Comparison of ENCODE assay signal across 8 mouse cellular contexts in genomic region chr11:120572752-120573584, GRCm38 (mm10). TPM values are rescaled to one million over a fixed set of nuclear protein-coding genes. Genes with fewer than 3 reads are reported as not detected.
A peak's percentile ranks its signal among the peaks of the same experiment; 100 is the strongest.
DNase-seq lines count a peak whose midpoint lies in the region; ATAC-seq and TF ChIP-seq lines count a peak whose summit lies in the region.

Gene P4hb, minus strand, starts transcription at chr11:120573253.

- peaks cover 54% of the 10 kb centered on the region for H3K4me1 ChIP-seq in E14TG2a.4 (replicated peaks; ENCODE audit: low read depth, low read length)
- peaks cover 26% of the 10 kb centered on the region for H3K4me1 ChIP-seq in forebrain, embryonic 12.5 days
- H3K4me1 ChIP-seq in heart, postnatal 0 days (ENCODE audit: control insufficient read depth, insufficient read depth), result peaks cover 26% of the 10 kb centered on the region
- H3K4me1 ChIP-seq in liver, embryonic 16.5 days (ENCODE audit: control insufficient read depth, low read depth, low read length), result peaks cover 32% of the 10 kb centered on the region
- H3K4me1 ChIP-seq in neural tube, embryonic 13.5 days (replicated peaks), result peaks cover 30% of the 10 kb centered on the region
- H3K4me1 ChIP-seq in testis, adult 2 months (ENCODE audit: control insufficient read depth, insufficient read depth, low read length), result peaks cover 12% of the 10 kb centered on the region

- under 1% methylated on average over 94 of the region's 94 CpGs for WGBS in forebrain, embryonic 12.5 days
- under 1% methylated on average over 93 of the region's 94 CpGs for WGBS in heart, postnatal 0 days
- under 1% methylated on average over 94 of the region's 94 CpGs for WGBS in liver, embryonic 16.5 days (ENCODE audit: insufficient replicate concordance)
- WGBS in neural tube, embryonic 13.5 days, result under 1% methylated on average over 94 of the region's 94 CpGs

- H3K4me3 ChIP-seq in E14TG2a.4 (replicated peaks; ENCODE audit: low read length), result peak within 1 kb of the TSS; percentile 99
- peak within 1 kb of the TSS; percentile 97 for H3K4me3 ChIP-seq in forebrain, embryonic 12.5 days (replicated peaks)
- H3K4me3 ChIP-seq in heart, postnatal 0 days (ENCODE audit: low read depth, low read length), result peak within 1 kb of the TSS; percentile 82
- H3K4me3 ChIP-seq in liver, embryonic 16.5 days (ENCODE audit: low read depth, low read length), result peak within 1 kb of the TSS; percentile 97
- H3K4me3 ChIP-seq in neural tube, embryonic 13.5 days, result peak within 1 kb of the TSS; percentile 89
- H3K4me3 ChIP-seq in testis, adult 2 months (ENCODE audit: control insufficient read depth, low read depth, low read length), result peak within 1 kb of the TSS; percentile 96

- peaks cover 60% of the 10 kb centered on the region for H3K36me3 ChIP-seq in E14TG2a.4 (ENCODE audit: insufficient read depth, low read length)
- peaks cover 44% of the 10 kb centered on the region for H3K36me3 ChIP-seq in forebrain, embryonic 12.5 days (replicated peaks)
- peaks cover 37% of the 10 kb centered on the region for H3K36me3 ChIP-seq in heart, postnatal 0 days (replicated peaks; ENCODE audit: control insufficient read depth, insufficient read depth, low read length)
- H3K36me3 ChIP-seq in liver, embryonic 16.5 days (ENCODE audit: control insufficient read depth, insufficient read depth), result peaks cover 24% of the 10 kb centered on the region
- peaks cover 46% of the 10 kb centered on the region for H3K36me3 ChIP-seq in neural tube, embryonic 13.5 days
- no peaks in the 10 kb centered on the region for H3K36me3 ChIP-seq in testis, adult 2 months (ENCODE audit: control insufficient read depth, insufficient read depth, low read length)

- H3K27ac ChIP-seq in forebrain, embryonic 12.5 days, result peak within 1 kb of the TSS; percentile 92
- peak within 1 kb of the TSS; percentile 97 for H3K27ac ChIP-seq in heart, postnatal 0 days (ENCODE audit: low read depth)
- H3K27ac ChIP-seq in liver, embryonic 16.5 days (ENCODE audit: low read length), result peak within 1 kb of the TSS; percentile 93
- H3K27ac ChIP-seq in neural tube, embryonic 13.5 days (replicated peaks), result peak within 1 kb of the TSS; percentile 90
- peak within 1 kb of the TSS; percentile 93 for H3K27ac ChIP-seq in testis, adult 2 months (ENCODE audit: control insufficient read depth, insufficient read depth, low read depth, low read length)

- peak; percentile 97 for ATAC-seq in forebrain, embryonic 12.5 days (ENCODE audit: low FRiP score)
- ATAC-seq in heart, postnatal 0 days (ENCODE audit: insufficient read depth, low read depth), result peak; percentile 94
- peak; percentile 91 for ATAC-seq in liver, embryonic 16.5 days (ENCODE audit: low read depth)
- ATAC-seq in neural tube, embryonic 13.5 days (ENCODE audit: low read depth), result peak; percentile 98

- DNase-seq in c-Kit-positive CD71-positive TER-119-positive erythroid progenitor cells, embryonic 14.5 days (ENCODE audit: low spot score), result peak; percentile 98
- peak; percentile 100 for DNase-seq in heart, postnatal 0 days (ENCODE audit: low spot score)
- peak; percentile 100 for DNase-seq in kidney, postnatal 4 days

- peak; percentile 97 for TF ChIP-seq POLR2A in testis, adult 2 months (IDR thresholded peaks at IDR 0.05; ENCODE audit: control insufficient read depth, low read depth, low read length)

- H3K9ac ChIP-seq in forebrain, embryonic 12.5 days, result peak within 1 kb of the TSS; percentile 97
- peak within 1 kb of the TSS; percentile 90 for H3K9ac ChIP-seq in heart, postnatal 0 days (replicated peaks; ENCODE audit: low read depth, low read length)
- peak within 1 kb of the TSS; percentile 95 for H3K9ac ChIP-seq in liver, embryonic 16.5 days (ENCODE audit: low read depth, low read length)
- H3K9ac ChIP-seq in neural tube, embryonic 13.5 days, result peak within 1 kb of the TSS; percentile 96

- peak; percentile 82 for TF ChIP-seq EP300 in heart, postnatal 0 days (IDR thresholded peaks at IDR 0.05; ENCODE audit: low read depth)

- peak within 1 kb of the TSS; percentile 92 for H3K4me2 ChIP-seq in forebrain, embryonic 12.5 days
- peak within 1 kb of the TSS; percentile 67 for H3K4me2 ChIP-seq in heart, postnatal 0 days (ENCODE audit: low read depth, low read length)
- peak within 1 kb of the TSS; percentile 96 for H3K4me2 ChIP-seq in liver, embryonic 16.5 days (ENCODE audit: low read depth, low read length)
- peak within 1 kb of the TSS; percentile 90 for H3K4me2 ChIP-seq in neural tube, embryonic 13.5 days

- TF ChIP-seq CTCF in E14TG2a.4 (conservative IDR thresholded peaks at IDR 0.05; ENCODE audit: low read length), result no peak
- TF ChIP-seq CTCF in heart, postnatal 0 days (IDR thresholded peaks at IDR 0.05; ENCODE audit: low read depth), result no peak
- no peak for TF ChIP-seq CTCF in testis, adult 2 months (IDR thresholded peaks at IDR 0.05; ENCODE audit: control insufficient read depth, insufficient read depth, insufficient replicate concordance, low read depth, low read length)

- H3K9me3 ChIP-seq in E14TG2a.4 (ENCODE audit: low read length), result no peaks in the 10 kb centered on the region
- H3K9me3 ChIP-seq in forebrain, embryonic 12.5 days, result no peaks in the 10 kb centered on the region
- H3K9me3 ChIP-seq in heart, postnatal 0 days (replicated peaks; ENCODE audit: control insufficient read depth, low read length), result no peaks in the 10 kb centered on the region
- no peaks in the 10 kb centered on the region for H3K9me3 ChIP-seq in liver, embryonic 16.5 days (replicated peaks; ENCODE audit: control insufficient read depth, low read length)
- no peaks in the 10 kb centered on the region for H3K9me3 ChIP-seq in neural tube, embryonic 13.5 days

- no peaks in the 10 kb centered on the region for H3K27me3 ChIP-seq in E14TG2a.4 (ENCODE audit: insufficient read depth, low read length)
- no peaks in the 10 kb centered on the region for H3K27me3 ChIP-seq in forebrain, embryonic 12.5 days
- H3K27me3 ChIP-seq in heart, postnatal 0 days (ENCODE audit: control insufficient read depth, insufficient read depth, low read length), result no peaks in the 10 kb centered on the region
- H3K27me3 ChIP-seq in liver, embryonic 16.5 days (ENCODE audit: control insufficient read depth, insufficient read depth, low read depth, low read length), result no peaks in the 10 kb centered on the region
- no peaks in the 10 kb centered on the region for H3K27me3 ChIP-seq in neural tube, embryonic 13.5 days
- H3K27me3 ChIP-seq in testis, adult 2 months (ENCODE audit: control insufficient read depth, insufficient read depth, low read length), result no peaks in the 10 kb centered on the region

RNA-seq across cellular contexts. Expression of gene P4hb, which starts in this region (rescaled TPM):
- polyA plus RNA-seq in forebrain, embryonic 12.5 days (2016; fragmentation: Nextera tagmentation; extraction: Ambion mirVana), result 334 and 362 TPM in 2 replicates
- total RNA-seq in heart, postnatal 0 days (2014; rRNA removed; ENCODE audit: low replicate concordance), result 232 and 241 TPM in 2 replicates
- polyA plus RNA-seq in heart, postnatal 0 days (2015; fragmentation: Nextera tagmentation; extraction: Ambion mirVana), result 261 and 268 TPM in 2 replicates
- polyA plus RNA-seq in liver, embryonic 16.5 days (2015; fragmentation: Nextera tagmentation; extraction: Ambion mirVana), result 793 and 897 TPM in 2 replicates
- 329 and 382 TPM in 2 replicates for polyA plus RNA-seq in neural tube, embryonic 13.5 days (2015; fragmentation: Nextera tagmentation; extraction: Ambion mirVana)
- 46.7 and 55.1 TPM in 2 replicates for polyA plus RNA-seq in testis, adult 2 months (2012; rRNA removed)

Comparison
In these comparisons a context has a peak if more than half of its experiments do, and no peak if none do; other contexts are left out.
1. Peak in every context shown above with its lines: DNase-seq, ATAC-seq, H3K4me3 ChIP-seq and H3K27ac ChIP-seq.